Mouse (Mus musculus) heart, adult 18-20 months (tissue): ENCODE results near the gene Gsdme. TPM values are rescaled to one million over a fixed set of nuclear protein-coding genes. Genes with fewer than 3 reads are reported as not detected.
A peak's percentile ranks its signal among the peaks of the same experiment; 100 is the strongest.

Source experiments
- DNase-seq, 2 experiments: peaks; one replicate each; pipeline ENCODE4 v3.0.0; 2021 to 2022; ENCODE audit warnings: mixed read lengths in 1 of 2
- long read RNA-seq, 2 experiments: library from polyadenylated mRNA; stranded (forward); transcript quantifications; one replicate each; pipeline ENCODE4 v2.0.0; 2021
- total RNA-seq, 2 experiments: library from RNA; stranded (reverse); gene quantifications; 2 replicates each; pipeline ENCODE4 v1.2.3; 2021

The Gsdme gene
- total RNA-seq: under 1 TPM; 0.30 to 0.44 TPM
- long read RNA-seq, experiment 1, partial matches to known transcripts: 0 of 26 reads
- long read RNA-seq, experiment 1, other reads (novel, unspliced or antisense): 25 of 26 reads
- long read RNA-seq, experiment 2, partial matches to known transcripts: 0 of 27 reads
- long read RNA-seq, experiment 2, other reads (novel, unspliced or antisense): 27 of 27 reads

GRCm38 (mm10) chr6:50263670-50264069 lies at the start of gene Gsdme:
Gene Gsdme (minus strand): TSS chr6:50263862.
- peak; percentile 11 to 35 for DNase-seq

GRCm38 (mm10) chr6:50312647-50313046 lies 49.0 kb upstream of the Gsdme start:
- peak; percentile 75 to 84 for DNase-seq

GRCm38 (mm10) chr6:50309019-50309418 lies 45.4 kb upstream of the Gsdme start:
- DNase-seq: peak; percentile 18 to 31

- no peak for DNase-seq
Measured at GRCm38 (mm10) chr6:50306625-50307024, 43.0 kb upstream of the Gsdme start.

GRCm38 (mm10) chr6:50304949-50305491 lies 41.4 kb upstream of the Gsdme start:
- DNase-seq: peak; percentile 79 to 89

- no peak for DNase-seq
Measured at GRCm38 (mm10) chr6:50301121-50301520, 37.5 kb upstream of the Gsdme start.

- no peak for DNase-seq
Measured at GRCm38 (mm10) chr6:50300622-50301021, 37.0 kb upstream of the Gsdme start.

- DNase-seq: no peak
Measured at GRCm38 (mm10) chr6:50299071-50299470, 35.4 kb upstream of the Gsdme start.

- no peak for DNase-seq
Measured at GRCm38 (mm10) chr6:50297671-50298070, 34.0 kb upstream of the Gsdme start.

- DNase-seq: no peak
Measured at GRCm38 (mm10) chr6:50295136-50295535, 31.5 kb upstream of the Gsdme start.

- DNase-seq: peak; percentile 79 to 88
Measured at GRCm38 (mm10) chr6:50294128-50294527, 30.5 kb upstream of the Gsdme start.

GRCm38 (mm10) chr6:50291650-50292049 lies 28.0 kb upstream of the Gsdme start:
- no peak for DNase-seq

GRCm38 (mm10) chr6:50286881-50287280 lies 23.2 kb upstream of the Gsdme start:
- DNase-seq: no peak

GRCm38 (mm10) chr6:50279642-50280041 lies 16.0 kb upstream of the Gsdme start:
- DNase-seq: no peak

GRCm38 (mm10) chr6:50273947-50274346 lies 10.3 kb upstream of the Gsdme start:
- no peak for DNase-seq

GRCm38 (mm10) chr6:50273416-50273815 lies 9.8 kb upstream of the Gsdme start:
- DNase-seq: no peak

GRCm38 (mm10) chr6:50262310-50262709 lies 1.4 kb downstream of the Gsdme start:
- DNase-seq: no peak

GRCm38 (mm10) chr6:50261922-50262261 lies 1.8 kb downstream of the Gsdme start:
- no peak for DNase-seq

- DNase-seq: peak; percentile 81 to 87
Measured at GRCm38 (mm10) chr6:50261201-50261921, 2.3 kb downstream of the Gsdme start.

GRCm38 (mm10) chr6:50255356-50255755 lies 8.3 kb downstream of the Gsdme start:
- peak in 1 of 2 experiments; percentile 9 for DNase-seq

GRCm38 (mm10) chr6:50254723-50255184 lies 8.9 kb downstream of the Gsdme start:
- peak; percentile 79 to 80 for DNase-seq

- peak; percentile 12 to 67 for DNase-seq
Measured at GRCm38 (mm10) chr6:50252690-50253089, 11.0 kb downstream of the Gsdme start.

- no peak for DNase-seq
Measured at GRCm38 (mm10) chr6:50247791-50248190, 15.9 kb downstream of the Gsdme start.

GRCm38 (mm10) chr6:50247356-50247755 lies 16.3 kb downstream of the Gsdme start:
- no peak for DNase-seq
